Mouse (Mus musculus): ENCODE data around the gene Gm7861.

The Gm7861 gene

GRCm38 (mm10) chr8:21594408-21594807, at the start of gene Gm7861:
Gm7861 (minus strand) TSS chr8:21594508.
- WGBS, result no CpG with 5 or more reads among the region's 1 CpGs

- 92% methylated on average over 1 of the region's 1 CpGs for WGBS
Observed at GRCm38 (mm10) chr8:21617883-21618282, 23.6 kb upstream of the Gm7861 start, which contains the start of gene Defa26. Defa26 (plus strand) TSS chr8:21618183.

- no CpG with 5 or more reads among the region's 1 CpGs for WGBS
Observed at GRCm38 (mm10) chr8:21582706-21583105, 11.6 kb downstream of the Gm7861 start, which contains the start of gene Defa28. Defa28 (plus strand) TSS chr8:21583006.

- no CpG with 5 or more reads among the region's 1 CpGs for WGBS
Observed at GRCm38 (mm10) chr8:21565086-21565485, 29.2 kb downstream of the Gm7861 start, which contains the start of gene Defa37. Defa37 (plus strand) TSS chr8:21565386.
